Mouse (Mus musculus): Measurements from ENCODE around the gene Best1. TPM values are rescaled to one million over a fixed set of nuclear protein-coding genes. Genes with fewer than 3 reads are reported as not detected.

The Best1 gene
- total and polyA plus RNA-seq, 2 experiments from 2014 or later = 0.33 TPM; not detected in 1

DNA sequence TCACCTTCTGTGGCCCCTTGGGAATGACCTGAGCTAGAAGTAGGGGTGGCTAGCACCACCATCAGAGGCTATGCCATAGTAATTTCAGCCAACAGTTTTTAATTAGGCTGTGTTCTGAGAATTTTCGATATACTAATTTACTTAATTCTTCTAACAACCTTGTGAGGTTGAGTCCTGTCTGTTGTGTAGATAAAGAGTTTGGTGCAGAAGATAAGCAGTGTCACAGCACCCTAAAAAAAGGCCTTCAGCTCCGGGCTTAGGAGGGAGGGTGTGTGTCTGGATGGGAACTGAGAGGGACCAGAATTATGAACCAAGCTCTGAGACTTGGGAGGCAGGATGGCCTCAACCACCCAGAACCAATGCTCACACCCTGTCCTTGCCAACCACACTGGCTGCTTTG is 44.3 kb upstream of the Best1 start:
- Histone ChIP-seq H3K27ac (ENCODE audit: low read depth) (peak overlapping the region; percentile 67; the same call in 1 of the 2 replicates), H3K4me3 (ENCODE audit: low read depth, low read length) (no peak overlapping the region), H3K9me3 (replicated peaks; ENCODE audit: control insufficient read depth, low read length) (no peaks in the 10 kb centered on the region), H3K4me1 (ENCODE audit: control insufficient read depth, insufficient read depth) (peaks cover 53% of the 10 kb centered on the region), H3K4me2 (ENCODE audit: low read depth, low read length) (no peak overlapping the region), H3K9ac (replicated peaks; ENCODE audit: low read depth, low read length) (no peak overlapping the region), H3K27me3 (ENCODE audit: control insufficient read depth, insufficient read depth, low read length) (no peaks in the 10 kb centered on the region), H3K36me3 (replicated peaks; ENCODE audit: control insufficient read depth, insufficient read depth, low read length) (no peaks in the 10 kb centered on the region)
- WGBS = 41% methylated on average over 2 of the region's 2 CpGs
- DNase-seq (ENCODE audit: low spot score) (no peak), ATAC-seq (ENCODE audit: insufficient read depth, low read depth) (no peak)
- TF ChIP-seq CTCF (IDR thresholded peaks at IDR 0.05; ENCODE audit: low read depth) (no peak), EP300 (IDR thresholded peaks at IDR 0.05; ENCODE audit: low read depth) (no peak)

DNA sequence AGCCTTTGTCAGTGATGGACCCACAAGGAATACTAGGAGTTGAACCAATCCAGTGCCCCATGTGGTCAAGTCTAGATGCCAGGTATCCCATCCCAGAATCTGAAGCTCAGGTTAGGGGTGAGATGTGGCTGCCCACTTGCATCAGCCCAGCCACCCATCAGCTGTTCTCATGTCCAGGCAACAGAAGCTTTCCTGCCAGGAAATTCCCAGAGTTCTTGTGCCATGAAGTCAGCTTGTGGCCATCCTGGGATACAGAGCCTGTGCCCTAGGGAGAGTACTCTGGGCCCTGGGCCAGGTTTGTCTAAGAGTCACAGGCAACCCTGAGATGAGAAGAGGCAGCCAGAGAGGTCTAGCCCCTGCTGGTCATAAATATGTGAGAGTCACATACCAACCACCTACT is 42.2 kb upstream of the Best1 start:
- Histone ChIP-seq H3K9ac (replicated peaks; ENCODE audit: low read depth, low read length) (no peak overlapping the region), H3K27ac (ENCODE audit: low read depth) (peak overlapping the region; percentile 94), H3K9me3 (replicated peaks; ENCODE audit: control insufficient read depth, low read length) (no peaks in the 10 kb centered on the region), H3K4me1 (ENCODE audit: control insufficient read depth, insufficient read depth) (peaks cover 57% of the 10 kb centered on the region), H3K27me3 (ENCODE audit: control insufficient read depth, insufficient read depth, low read length) (no peaks in the 10 kb centered on the region), H3K4me3 (ENCODE audit: low read depth, low read length) (peak overlapping the region; percentile 14; the same call in 1 of the 2 replicates), H3K36me3 (replicated peaks; ENCODE audit: control insufficient read depth, insufficient read depth, low read length) (no peaks in the 10 kb centered on the region), H3K4me2 (ENCODE audit: low read depth, low read length) (peak overlapping the region; percentile 93)
- peak; percentile 84 for DNase-seq (ENCODE audit: low spot score)
- TF ChIP-seq CTCF (IDR thresholded peaks at IDR 0.05; ENCODE audit: low read depth) (peak; percentile 20; the same call in 1 of the 2 replicates), EP300 (IDR thresholded peaks at IDR 0.05; ENCODE audit: low read depth) (peak; percentile 51; the same call in 1 of the 2 replicates)
- peak; percentile 64 for ATAC-seq (ENCODE audit: insufficient read depth, low read depth)

DNA sequence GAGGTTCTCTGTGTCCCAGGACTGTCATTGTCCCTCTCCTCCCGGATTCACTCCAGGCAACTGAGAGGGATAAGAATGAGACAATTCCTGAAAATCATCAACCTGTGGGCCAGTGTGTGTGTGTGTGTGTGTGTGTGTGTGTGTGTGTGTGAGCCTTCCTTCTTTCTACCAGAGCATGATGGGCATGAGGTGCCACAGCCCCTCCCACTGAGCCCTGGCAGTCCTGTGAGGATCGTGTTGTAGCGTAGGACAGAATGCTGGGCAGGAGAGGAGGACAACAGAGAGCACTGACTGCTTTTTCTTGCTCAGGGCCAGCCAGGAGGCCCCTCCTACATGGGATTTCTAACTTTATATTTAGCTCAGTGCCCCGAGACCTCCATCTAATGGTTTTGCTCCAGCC is 41.4 kb upstream of the Best1 start:
- no peak for DNase-seq (ENCODE audit: low spot score)
- Histone ChIP-seq H3K27ac (ENCODE audit: low read depth) (peak overlapping the region; percentile 94), H3K4me1 (ENCODE audit: control insufficient read depth, insufficient read depth) (peaks cover 65% of the 10 kb centered on the region), H3K9ac (replicated peaks; ENCODE audit: low read depth, low read length) (0 out of 2 replicates have a peak overlapping the region, but pooled peaks have one; percentile 66), H3K4me3 (ENCODE audit: low read depth, low read length) (peak overlapping the region; percentile 71), H3K27me3 (ENCODE audit: control insufficient read depth, insufficient read depth, low read length) (no peaks in the 10 kb centered on the region), H3K4me2 (ENCODE audit: low read depth, low read length) (peak overlapping the region; percentile 93), H3K36me3 (replicated peaks; ENCODE audit: control insufficient read depth, insufficient read depth, low read length) (no peaks in the 10 kb centered on the region), H3K9me3 (replicated peaks; ENCODE audit: control insufficient read depth, low read length) (no peaks in the 10 kb centered on the region)
- TF ChIP-seq CTCF (IDR thresholded peaks at IDR 0.05; ENCODE audit: low read depth) (no peak), EP300 (IDR thresholded peaks at IDR 0.05; ENCODE audit: low read depth) (no peak)
- WGBS = 17% methylated on average over 4 of the region's 4 CpGs
- no peak; the same call in 1 of the 2 replicates for ATAC-seq (ENCODE audit: insufficient read depth, low read depth)

DNA sequence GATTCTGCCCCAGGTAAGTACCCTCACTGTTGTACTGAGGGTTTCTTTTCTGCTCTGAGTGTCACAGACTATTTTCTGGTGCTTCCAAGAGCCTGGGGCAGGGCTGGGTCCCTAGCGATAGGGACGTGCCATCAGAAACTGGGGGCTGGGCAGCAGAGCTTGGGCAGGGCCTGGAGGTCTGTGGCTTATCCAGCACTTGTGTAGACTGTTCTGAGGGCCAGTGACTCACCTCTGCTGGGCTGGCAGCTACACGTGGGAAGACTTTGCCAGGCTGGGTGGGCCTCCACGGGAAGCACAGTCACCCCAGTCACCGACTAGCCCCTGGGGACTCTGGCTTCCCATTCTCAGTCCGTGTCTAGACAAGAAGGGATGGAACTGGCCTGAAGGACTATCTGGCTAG is 40.8 kb upstream of the Best1 start:
- no peaks in the 10 kb centered on the region for H3K36me3 ChIP-seq (replicated peaks; ENCODE audit: control insufficient read depth, insufficient read depth, low read length)
- H3K4me3 ChIP-seq (ENCODE audit: low read depth, low read length) = peak overlapping the region; percentile 71
- WGBS = 10% methylated on average over 6 of the region's 6 CpGs
- H3K4me2 ChIP-seq (ENCODE audit: low read depth, low read length) = peak overlapping the region; percentile 93
- ATAC-seq (ENCODE audit: insufficient read depth, low read depth) (peak; percentile 16; the same call in 1 of the 2 replicates), DNase-seq (ENCODE audit: low spot score) (no peak)
- no peaks in the 10 kb centered on the region for H3K27me3 ChIP-seq (ENCODE audit: control insufficient read depth, insufficient read depth, low read length)
- no peaks in the 10 kb centered on the region for H3K9me3 ChIP-seq (replicated peaks; ENCODE audit: control insufficient read depth, low read length)
- H3K9ac ChIP-seq (replicated peaks; ENCODE audit: low read depth, low read length) = peak overlapping the region; percentile 66
- TF ChIP-seq EP300 (IDR thresholded peaks at IDR 0.05; ENCODE audit: low read depth) (no peak), CTCF (IDR thresholded peaks at IDR 0.05; ENCODE audit: low read depth) (no peak)
- peak overlapping the region; percentile 94 for H3K27ac ChIP-seq (ENCODE audit: low read depth)
- H3K4me1 ChIP-seq (ENCODE audit: control insufficient read depth, insufficient read depth) = peaks cover 68% of the 10 kb centered on the region

DNA sequence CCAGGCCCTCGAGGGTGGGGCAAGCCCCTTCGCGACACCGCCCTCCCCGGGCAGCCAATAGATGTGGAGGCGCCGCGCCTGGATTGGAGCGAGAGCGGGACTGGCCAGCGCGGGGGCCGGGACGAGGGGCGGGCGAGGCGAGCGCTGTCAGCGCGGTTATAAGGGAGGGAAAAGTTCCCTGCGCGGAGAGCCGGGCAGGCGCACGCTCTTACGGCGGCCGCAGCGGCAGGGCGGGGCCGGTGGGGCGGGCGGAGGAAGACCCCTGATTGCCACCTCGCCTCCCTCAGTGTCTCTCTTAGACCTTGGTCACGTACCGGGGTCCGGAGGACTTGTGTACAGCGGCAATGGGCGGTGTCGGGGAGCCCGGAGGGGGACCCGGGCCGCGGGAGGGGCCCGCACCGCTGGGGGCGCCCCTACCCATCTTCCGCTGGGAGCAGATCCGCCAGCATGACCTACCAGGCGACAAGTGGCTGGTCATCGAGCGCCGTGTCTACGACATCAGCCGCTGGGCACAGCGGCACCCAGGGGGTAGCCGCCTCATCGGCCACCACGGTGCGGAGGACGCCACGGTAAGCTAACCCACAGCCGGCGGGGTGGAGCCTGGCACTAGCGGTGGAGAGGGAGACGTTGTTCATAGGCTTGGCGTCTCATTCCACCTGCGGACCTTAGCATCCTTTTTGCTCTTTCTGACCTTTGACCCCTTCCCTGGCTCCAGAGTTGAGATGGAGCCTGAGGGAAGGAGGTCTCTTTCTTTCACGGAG is 40.1 kb upstream of the Best1 start, which contains the start of gene Fads3:
Gene Fads3 (plus strand): TSS at position 182 of the 761 bp plus-strand sequence.
- TF ChIP-seq CTCF (IDR thresholded peaks at IDR 0.05; ENCODE audit: low read depth) = no peak
- no peak for TF ChIP-seq EP300 (IDR thresholded peaks at IDR 0.05; ENCODE audit: low read depth)
- Histone ChIP-seq H3K9ac (replicated peaks; ENCODE audit: low read depth, low read length) (peak within 1 kb of the TSS; percentile 66), H3K4me2 (ENCODE audit: low read depth, low read length) (peak within 1 kb of the TSS; percentile 93), H3K27ac (ENCODE audit: low read depth) (peak within 1 kb of the TSS; percentile 94), H3K4me3 (ENCODE audit: low read depth, low read length) (peak within 1 kb of the TSS; percentile 71), H3K4me1 (ENCODE audit: control insufficient read depth, insufficient read depth) (peaks cover 61% of the 10 kb centered on the region), H3K9me3 (replicated peaks; ENCODE audit: control insufficient read depth, low read length) (no peaks in the 10 kb centered on the region), H3K27me3 (ENCODE audit: control insufficient read depth, insufficient read depth, low read length) (no peaks in the 10 kb centered on the region), H3K36me3 (replicated peaks; ENCODE audit: control insufficient read depth, insufficient read depth, low read length) (no peaks in the 10 kb centered on the region)
- DNase-seq (ENCODE audit: low spot score) (peak; percentile 83), ATAC-seq (ENCODE audit: insufficient read depth, low read depth) (peak; percentile 79)
- WGBS = under 1% methylated on average over 60 of the region's 69 CpGs

All from heart, postnatal 0 days (tissue).